Mouse (Mus musculus): ENCODE data around the gene Zbtb24. TPM values are rescaled to one million over a fixed set of nuclear protein-coding genes. Genes with fewer than 3 reads are reported as not detected.
"Not testable (repeated sequence)": the region's sequence is repeated elsewhere in the genome, so short reads cannot be mapped to it uniquely, and the experiment has no call there.

Zbtb24 gene
- 15.0 and 17.3 TPM in 2 replicates for polyA plus RNA-seq (2015; fragmentation: Nextera tagmentation; extraction: Ambion mirVana)

DNA sequence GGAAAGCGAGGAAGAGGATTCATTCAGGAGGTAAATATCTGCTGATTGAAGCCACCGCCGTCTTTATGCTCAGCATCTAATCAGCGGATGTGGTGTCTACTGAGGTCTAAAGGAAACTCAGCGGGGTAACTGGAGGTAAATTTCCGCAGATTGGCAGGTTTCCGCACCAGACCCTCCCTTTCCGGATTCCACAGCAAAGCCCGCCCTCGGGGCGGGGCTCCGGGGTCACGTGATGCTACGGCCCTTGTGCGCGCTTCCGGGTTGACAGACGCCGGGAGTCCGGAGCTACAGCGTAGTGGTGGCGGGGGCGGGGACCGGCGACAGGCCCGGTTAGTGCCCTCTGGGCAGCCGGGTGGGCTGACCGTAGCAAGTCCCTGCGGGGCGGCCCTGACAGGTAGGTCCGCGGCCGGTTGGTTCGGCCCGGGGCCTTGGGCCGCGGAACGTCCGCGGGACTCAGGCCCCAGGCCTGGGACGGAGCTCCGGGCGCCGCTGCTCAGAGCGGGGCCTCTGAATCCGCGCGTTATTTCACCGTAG is at the start of gene Zbtb24:
TSS of gene Zbtb24 (plus strand) at position 247 of the 534 bp plus-strand sequence.
- 0 out of 2 replicates have a peak, but pooled peaks cover 9% of the 10 kb centered on the region for H3K36me3 ChIP-seq
- H3K4me2 ChIP-seq: peak within 1 kb of the TSS; percentile 72
- no peaks in the 10 kb centered on the region for H3K9me3 ChIP-seq
- H3K4me3 ChIP-seq (replicated peaks): peak within 1 kb of the TSS; percentile 76
- ATAC-seq (ENCODE audit: insufficient read depth, low FRiP score, low read depth): peak; percentile 94
- H3K27me3 ChIP-seq (replicated peaks): no peaks in the 10 kb centered on the region
- peaks cover 5% of the 10 kb centered on the region; the same call in 1 of the 2 replicates for H3K4me1 ChIP-seq
- H3K9ac ChIP-seq: peak within 1 kb of the TSS; percentile 73; the same call in 1 of the 2 replicates
- WGBS: under 1% methylated on average over 49 of the region's 49 CpGs
- peak within 1 kb of the TSS; percentile 70; the same call in 1 of the 2 replicates for H3K27ac ChIP-seq

DNA sequence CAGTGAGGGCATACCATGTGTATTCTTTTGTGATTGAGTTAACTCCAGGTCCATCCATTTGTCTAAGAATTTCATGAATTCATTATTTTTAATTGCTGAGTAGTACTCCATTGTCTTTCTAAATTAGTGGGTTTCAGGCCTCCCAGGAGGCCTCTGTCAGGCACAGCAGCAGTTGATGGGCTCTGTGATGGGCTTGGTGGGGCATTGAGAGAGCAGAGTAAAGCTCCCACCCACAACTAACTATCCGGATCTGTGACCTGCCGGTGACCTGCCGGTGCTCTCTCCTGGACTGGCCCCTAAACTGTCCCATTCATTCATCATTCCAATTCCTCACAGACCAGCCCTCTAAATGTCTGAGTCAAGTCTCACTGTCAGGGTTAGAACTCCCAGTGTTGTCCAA is 49.1 kb upstream of the Zbtb24 start:
- no peaks in the 10 kb centered on the region for H3K9me3 ChIP-seq
- H3K4me3 ChIP-seq (replicated peaks): no peak overlapping the region
- no peaks in the 10 kb centered on the region for H3K4me1 ChIP-seq
- no peaks in the 10 kb centered on the region for H3K36me3 ChIP-seq
- no peaks in the 10 kb centered on the region for H3K27me3 ChIP-seq (replicated peaks)
- H3K4me2 ChIP-seq: no peak overlapping the region
- H3K27ac ChIP-seq: no peak overlapping the region
- H3K9ac ChIP-seq: no peak overlapping the region
- WGBS: 83% methylated on average over 3 of the region's 3 CpGs
- ATAC-seq (ENCODE audit: insufficient read depth, low FRiP score, low read depth): no peak

DNA sequence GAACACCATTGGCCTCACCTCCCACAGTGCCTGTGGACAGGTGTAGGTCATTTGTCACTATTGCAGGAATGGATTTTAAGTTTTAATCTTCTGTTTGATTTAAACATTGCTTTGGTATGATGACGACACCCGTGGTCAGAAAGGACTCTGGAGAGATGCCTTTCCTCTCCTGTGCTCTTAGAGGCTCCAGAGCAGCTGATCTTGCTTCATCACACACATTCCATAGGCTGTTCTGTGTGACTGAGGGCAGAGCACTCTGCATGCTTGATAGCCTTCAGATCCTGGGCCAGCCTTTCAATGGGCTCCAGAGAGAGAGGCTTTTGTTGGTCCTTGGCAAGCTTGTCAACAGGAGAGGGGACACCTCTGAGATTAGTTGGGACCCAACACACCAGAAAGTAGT is 46.8 kb upstream of the Zbtb24 start:
- no peaks in the 10 kb centered on the region for H3K27me3 ChIP-seq (replicated peaks)
- H3K36me3 ChIP-seq: no peaks in the 10 kb centered on the region
- 53% methylated on average over 2 of the region's 2 CpGs for WGBS
- no peak for ATAC-seq (ENCODE audit: insufficient read depth, low FRiP score, low read depth)
- no peak overlapping the region for H3K27ac ChIP-seq
- no peaks in the 10 kb centered on the region for H3K4me1 ChIP-seq
- H3K4me3 ChIP-seq (replicated peaks): no peak overlapping the region
- H3K9me3 ChIP-seq: no peaks in the 10 kb centered on the region
- H3K9ac ChIP-seq: no peak overlapping the region
- H3K4me2 ChIP-seq: no peak overlapping the region

DNA sequence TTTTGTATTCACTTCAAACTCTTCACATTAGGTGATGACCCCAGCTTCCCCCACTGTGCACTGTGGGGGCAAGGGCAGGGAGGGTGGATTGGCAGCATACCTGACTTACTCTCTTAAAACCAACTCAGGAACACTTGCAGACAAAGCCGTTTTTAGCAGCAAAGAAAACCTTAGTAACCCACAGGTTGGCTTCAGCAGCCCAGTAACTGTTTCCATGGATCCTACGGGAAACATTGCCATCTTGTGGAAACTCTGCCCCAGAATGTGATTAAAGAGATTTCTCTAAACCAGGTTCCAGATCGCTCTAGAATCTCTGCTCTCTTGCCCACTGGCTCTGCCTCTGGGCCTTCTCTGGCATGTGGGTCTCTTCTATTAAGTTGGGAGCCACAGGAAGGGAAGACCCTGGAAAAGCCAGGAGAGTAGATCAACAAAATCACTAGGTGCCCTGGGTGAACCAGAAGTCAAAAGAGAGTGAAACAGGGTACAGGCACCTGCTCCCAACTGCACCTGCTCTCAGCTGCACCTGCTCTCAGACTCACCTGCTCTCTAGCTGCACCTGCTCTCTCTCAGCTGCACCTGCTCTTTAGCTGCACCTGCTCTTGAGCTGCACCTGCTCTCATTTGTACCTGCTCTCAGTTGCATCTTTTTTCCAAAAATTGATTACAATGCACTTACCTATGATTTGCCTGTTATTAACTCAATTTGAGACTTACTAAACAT is 46.1 kb upstream of the Zbtb24 start:
- Histone ChIP-seq H3K4me2 (no peak overlapping the region), H3K9ac (no peak overlapping the region), H3K9me3 (no peaks in the 10 kb centered on the region), H3K36me3 (no peaks in the 10 kb centered on the region), H3K4me1 (no peaks in the 10 kb centered on the region), H3K4me3 (replicated peaks) (no peak overlapping the region), H3K27me3 (replicated peaks) (no peaks in the 10 kb centered on the region), H3K27ac (no peak overlapping the region)
- ATAC-seq (ENCODE audit: insufficient read depth, low FRiP score, low read depth): no peak
- WGBS: 41% methylated on average over 3 of the region's 3 CpGs

DNA sequence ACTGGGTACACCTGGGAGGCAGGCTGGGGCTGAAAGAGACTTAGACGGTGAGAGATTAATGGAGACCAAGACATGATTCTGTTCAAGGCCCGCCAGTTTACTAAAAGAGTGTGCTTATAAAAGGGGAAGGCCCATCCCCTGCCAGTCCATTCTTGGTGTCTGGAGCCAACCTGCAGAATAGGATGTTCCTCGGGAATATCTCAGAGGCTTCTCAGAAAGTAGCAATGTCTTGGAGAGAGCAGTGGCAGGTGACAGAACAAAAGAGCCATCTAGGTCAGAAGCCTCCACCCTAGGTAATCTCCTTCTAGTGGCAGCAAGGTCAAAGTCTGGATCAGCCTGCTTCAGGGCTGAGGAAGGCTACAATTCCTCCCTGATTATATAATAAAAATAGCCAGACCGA is 40.0 kb upstream of the Zbtb24 start:
- not testable (repeated sequence) for H3K9me3 ChIP-seq; H3K4me3 ChIP-seq (replicated peaks); H3K27ac ChIP-seq; H3K36me3 ChIP-seq; H3K4me2 ChIP-seq; H3K27me3 ChIP-seq (replicated peaks); ATAC-seq (ENCODE audit: insufficient read depth, low FRiP score, low read depth); H3K4me1 ChIP-seq; H3K9ac ChIP-seq
- 95% methylated on average over 4 of the region's 4 CpGs for WGBS

DNA sequence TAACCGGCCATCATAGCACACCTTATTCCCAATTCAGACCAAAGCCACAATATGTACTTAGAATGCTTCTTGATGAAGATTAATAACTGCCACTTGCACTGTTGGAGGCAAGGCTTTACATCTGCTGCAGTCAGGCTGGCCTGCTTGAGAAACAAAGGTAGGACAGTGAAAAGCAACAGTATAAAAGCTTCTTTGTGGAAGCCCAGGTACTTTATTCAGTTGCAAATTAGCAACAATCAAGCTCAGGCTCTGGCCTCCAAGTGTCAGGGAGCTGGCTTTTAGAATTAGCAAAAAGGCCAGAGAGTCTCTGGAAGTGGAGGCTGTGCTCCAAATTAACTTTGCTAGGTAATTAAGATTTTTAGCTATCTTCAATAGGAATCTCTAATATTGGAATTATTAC is 39.4 kb upstream of the Zbtb24 start:
- not testable (repeated sequence) for H3K27me3 ChIP-seq (replicated peaks); ATAC-seq (ENCODE audit: insufficient read depth, low FRiP score, low read depth); H3K9ac ChIP-seq; H3K9me3 ChIP-seq; H3K4me2 ChIP-seq; H3K36me3 ChIP-seq; H3K27ac ChIP-seq; H3K4me3 ChIP-seq (replicated peaks); H3K4me1 ChIP-seq
- WGBS: 94% methylated on average over 1 of the region's 1 CpGs

DNA sequence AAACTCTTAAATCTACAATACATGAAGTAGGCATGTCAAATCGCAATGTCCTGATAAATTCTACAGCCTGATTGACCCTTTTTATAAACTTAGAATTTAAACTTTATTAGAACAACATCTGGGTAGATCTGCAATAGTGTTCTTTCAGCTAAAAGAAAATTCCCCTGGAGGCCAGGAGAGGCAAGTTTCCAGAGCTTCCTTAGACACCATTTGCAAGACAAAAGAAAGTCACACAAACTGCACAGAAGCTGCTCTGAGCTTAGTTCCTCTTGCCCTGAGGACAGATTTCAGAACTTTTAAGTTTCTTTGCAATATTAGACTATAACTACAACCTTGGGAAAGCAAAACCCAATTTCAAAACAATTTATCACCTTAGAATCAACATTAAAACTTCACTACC is 36.7 kb upstream of the Zbtb24 start:
- not testable (repeated sequence) for H3K4me3 ChIP-seq (replicated peaks); H3K4me2 ChIP-seq; ATAC-seq (ENCODE audit: insufficient read depth, low FRiP score, low read depth); H3K27ac ChIP-seq; H3K9ac ChIP-seq; H3K36me3 ChIP-seq; H3K4me1 ChIP-seq; H3K27me3 ChIP-seq (replicated peaks); H3K9me3 ChIP-seq
- 85% methylated on average over 1 of the region's 1 CpGs for WGBS

DNA sequence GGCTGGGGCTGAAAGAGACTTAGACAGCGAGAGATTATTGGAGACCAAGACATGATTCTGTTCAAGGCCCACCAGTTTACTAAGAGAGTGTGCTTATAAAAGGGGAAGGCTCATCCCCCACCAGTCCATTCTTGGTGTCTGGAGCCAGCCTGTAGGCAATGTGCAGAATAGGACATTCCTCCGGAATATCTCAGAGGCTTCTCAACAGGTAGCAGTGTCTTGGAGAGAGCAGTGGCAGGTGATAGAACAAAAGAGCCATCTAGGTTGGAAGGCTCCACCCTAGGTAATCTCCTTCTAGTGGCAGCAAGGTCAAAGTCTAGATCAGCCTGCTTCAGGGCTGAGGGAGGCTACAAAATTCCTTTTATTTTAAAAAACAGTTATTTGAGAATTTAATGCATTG is 34.8 kb upstream of the Zbtb24 start:
- not testable (repeated sequence) for H3K27me3 ChIP-seq (replicated peaks); H3K4me3 ChIP-seq (replicated peaks); H3K4me1 ChIP-seq; H3K4me2 ChIP-seq; H3K27ac ChIP-seq; ATAC-seq (ENCODE audit: insufficient read depth, low FRiP score, low read depth); H3K9ac ChIP-seq; H3K36me3 ChIP-seq; H3K9me3 ChIP-seq
- WGBS: 89% methylated on average over 2 of the region's 2 CpGs

DNA sequence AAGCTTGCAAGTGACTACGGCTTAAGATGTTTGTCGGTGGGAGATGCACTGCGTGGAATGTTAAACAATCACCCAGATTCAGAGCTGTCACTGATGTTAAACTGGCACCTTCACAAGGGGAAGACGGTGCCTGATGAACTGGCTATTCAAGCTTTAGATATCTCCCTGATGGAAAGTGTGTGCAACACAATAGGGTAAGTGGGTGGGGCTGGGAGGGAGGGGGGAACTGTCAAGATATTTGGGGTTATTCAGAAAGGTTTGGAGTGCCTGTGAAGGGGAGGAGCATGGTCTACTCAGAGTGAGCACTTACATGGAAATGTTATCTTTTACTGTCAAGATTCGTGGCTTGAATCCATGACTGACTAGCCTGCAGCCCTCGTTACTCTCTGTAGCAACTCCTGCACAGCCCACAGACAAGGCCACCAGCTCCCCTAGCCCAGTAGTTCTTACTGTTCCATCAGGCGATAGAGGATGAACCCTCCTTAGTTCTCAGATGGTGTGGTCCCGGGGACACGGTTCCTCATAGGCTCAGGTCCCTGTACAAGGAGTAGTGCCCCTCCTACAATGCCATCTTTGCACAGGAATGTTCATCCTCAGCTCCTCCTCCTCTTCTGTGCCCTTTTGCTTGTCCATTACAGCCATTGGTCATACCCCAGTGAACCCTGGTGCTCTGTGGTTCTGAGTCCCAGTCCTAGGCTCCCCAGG is 29.5 kb upstream of the Zbtb24 start:
- no peaks in the 10 kb centered on the region for H3K36me3 ChIP-seq
- no peaks in the 10 kb centered on the region for H3K9me3 ChIP-seq
- no peak overlapping the region for H3K27ac ChIP-seq
- no peaks in the 10 kb centered on the region for H3K27me3 ChIP-seq (replicated peaks)
- no peak overlapping the region for H3K4me3 ChIP-seq (replicated peaks)
- no peak overlapping the region for H3K4me2 ChIP-seq
- H3K4me1 ChIP-seq: no peaks in the 10 kb centered on the region
- no peak overlapping the region for H3K9ac ChIP-seq
- 54% methylated on average over 9 of the region's 9 CpGs for WGBS
- no peak; the same call in 1 of the 2 replicates for ATAC-seq (ENCODE audit: insufficient read depth, low FRiP score, low read depth)

DNA sequence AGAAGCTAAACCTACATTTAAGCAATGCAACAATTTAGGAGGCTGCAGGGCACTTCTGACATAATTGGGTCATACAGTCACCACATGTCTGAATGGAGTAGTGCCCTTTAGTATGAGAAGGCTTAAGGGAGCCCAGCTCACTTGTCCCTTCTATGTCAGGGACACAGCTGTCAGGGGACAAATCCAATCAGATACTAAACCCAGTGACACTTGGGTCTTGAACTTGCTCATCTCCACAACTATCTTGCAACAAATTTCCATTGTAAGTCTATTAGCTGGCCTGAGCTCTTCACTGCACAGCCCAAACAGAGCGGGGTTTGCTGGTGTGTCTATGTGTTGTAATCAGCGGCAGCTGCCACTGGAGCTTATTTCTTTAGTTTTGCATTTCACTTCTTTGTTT is 26.5 kb upstream of the Zbtb24 start:
- Histone ChIP-seq H3K27me3 (replicated peaks) (no peaks in the 10 kb centered on the region), H3K36me3 (no peaks in the 10 kb centered on the region), H3K9ac (no peak overlapping the region), H3K4me1 (no peaks in the 10 kb centered on the region), H3K27ac (no peak overlapping the region), H3K9me3 (no peaks in the 10 kb centered on the region), H3K4me2 (no peak overlapping the region), H3K4me3 (replicated peaks) (no peak overlapping the region)
- ATAC-seq (ENCODE audit: insufficient read depth, low FRiP score, low read depth): no peak
- WGBS: 90% methylated on average over 2 of the region's 2 CpGs

DNA sequence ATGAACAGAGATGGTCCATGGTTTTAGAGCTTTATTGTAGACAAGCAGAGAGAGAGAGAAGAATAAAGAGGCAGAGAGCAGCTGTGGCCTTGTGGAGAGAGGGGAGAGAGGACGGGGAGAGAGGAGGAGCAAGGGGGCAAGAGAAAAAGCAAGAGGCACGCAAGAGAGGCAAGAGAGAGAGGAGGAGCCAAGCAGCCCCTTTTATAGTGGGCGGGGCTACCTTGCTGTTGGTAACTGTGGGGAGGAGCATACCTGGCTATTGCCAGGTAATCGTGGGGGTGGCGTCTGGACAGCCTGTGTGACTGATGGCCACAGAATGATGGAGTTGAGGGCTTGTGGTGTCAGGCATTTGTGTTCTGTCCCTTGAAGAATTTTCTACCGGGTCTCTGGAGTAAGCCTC is 23.8 kb upstream of the Zbtb24 start:
- Histone ChIP-seq H3K4me1 (no peaks in the 10 kb centered on the region), H3K36me3 (no peaks in the 10 kb centered on the region), H3K9ac (no peak overlapping the region), H3K9me3 (no peaks in the 10 kb centered on the region), H3K4me3 (replicated peaks) (no peak overlapping the region), H3K4me2 (no peak overlapping the region), H3K27me3 (replicated peaks) (no peaks in the 10 kb centered on the region), H3K27ac (no peak overlapping the region)
- ATAC-seq (ENCODE audit: insufficient read depth, low FRiP score, low read depth): no peak
- whole genome bisulfite sequencing: 49% methylated on average over 6 of the region's 6 CpGs

DNA sequence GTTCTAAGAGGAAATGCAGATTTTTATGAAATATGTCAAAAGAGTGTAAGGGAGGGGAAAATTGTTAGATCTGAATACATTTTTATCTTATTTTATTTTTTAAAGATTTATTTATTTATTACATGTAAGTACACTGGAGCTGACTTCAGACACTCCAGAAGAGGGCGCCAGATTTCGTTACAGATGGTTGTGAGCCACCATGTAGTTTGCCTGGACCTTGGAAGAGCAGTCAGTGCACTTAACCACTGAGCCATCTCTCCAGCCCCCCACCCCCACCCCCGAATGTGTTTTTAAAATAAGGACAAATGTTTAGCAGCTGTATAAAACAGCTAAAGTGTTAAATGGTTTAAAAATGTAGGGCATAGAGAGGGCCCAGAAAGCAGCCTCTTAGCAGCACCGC is 15.6 kb upstream of the Zbtb24 start:
- no peak overlapping the region for H3K4me3 ChIP-seq (replicated peaks)

More for the DNA sequence above, 15.6 kb upstream of the Zbtb24 start:
- 27% methylated on average over 4 of the region's 4 CpGs for WGBS
- Histone ChIP-seq H3K27me3 (replicated peaks) (no peaks in the 10 kb centered on the region), H3K27ac (no peak overlapping the region), H3K36me3 (no peaks in the 10 kb centered on the region), H3K9me3 (no peaks in the 10 kb centered on the region), H3K4me1 (no peaks in the 10 kb centered on the region), H3K9ac (no peak overlapping the region), H3K4me2 (no peak overlapping the region)
- ATAC-seq (ENCODE audit: insufficient read depth, low FRiP score, low read depth): no peak

Measured in stomach, embryonic 15.5 days (tissue).